Mouse (Mus musculus): Measurements from ENCODE around the gene Zbtb41.

DNA sequence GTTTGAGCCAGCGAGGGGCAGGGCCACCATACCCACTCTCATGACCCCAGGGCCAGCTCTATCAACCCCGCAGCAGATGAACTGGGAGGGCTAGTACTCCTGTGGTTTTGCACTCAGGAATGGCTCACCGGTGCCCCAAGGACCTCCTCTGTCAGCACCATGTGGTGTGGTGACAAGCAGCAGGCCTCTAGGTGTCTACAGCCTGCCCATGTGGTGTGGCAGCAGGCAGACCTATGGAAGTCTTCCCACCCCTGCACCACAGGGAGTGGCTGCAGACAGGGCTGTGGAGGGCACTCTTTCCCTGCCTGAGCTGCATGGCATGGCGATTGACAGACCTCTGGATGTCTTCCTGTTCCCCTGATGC is 42.5 kb upstream of the Zbtb41 start:
- TF ChIP-seq POLR2A (IDR thresholded peaks at IDR 0.05; ENCODE audit: insufficient read length, low read depth) (no peak), E2F4 (IDR thresholded peaks at IDR 0.05; ENCODE audit: insufficient read depth) (no peak), CEBPB (IDR thresholded peaks at IDR 0.05; ENCODE audit: insufficient read depth, poor library complexity, severe bottlenecking) (no peak), MYOG (IDR thresholded peaks at IDR 0.05; ENCODE audit: control insufficient read depth in 1 of 3, insufficient read depth in 1 of 3, insufficient read length in 2 of 3, low read depth in 2 of 3) (no peak), MYOD1 (IDR thresholded peaks at IDR 0.05; ENCODE audit: control insufficient read depth in 1 of 3, insufficient read length in 2 of 3, low read depth in 2 of 3) (no peak), MAX (IDR thresholded peaks at IDR 0.05; ENCODE audit: low read depth) (no peak), REST (IDR thresholded peaks at IDR 0.05; ENCODE audit: insufficient read depth, insufficient read length) (no peak), TCF12 (IDR thresholded peaks at IDR 0.05; ENCODE audit: insufficient read depth, poor library complexity, severe bottlenecking) (no peak), SRF (IDR thresholded peaks at IDR 0.05; ENCODE audit: control insufficient read depth, insufficient read length, low read depth) (no peak), POLR2AphosphoS2 (IDR thresholded peaks at IDR 0.05; ENCODE audit: insufficient read length, low read depth) (no peak), USF1 (IDR thresholded peaks at IDR 0.05; ENCODE audit: low read depth) (no peak)

All from myocyte (in vitro differentiated cells).